Mouse (Mus musculus): Measurements from ENCODE around the gene Tmem54. TPM values are rescaled to one million over a fixed set of nuclear protein-coding genes. Genes with fewer than 3 reads are reported as not detected.

Gene Tmem54
- polyA plus RNA-seq, 1 experiment from 2014 or later = 0.20 TPM

GRCm38 (mm10) chr4:129065688-129066236 lies 39.6 kb upstream of the Tmem54 start:
- H3K9me3 ChIP-seq (ENCODE audit: control insufficient read depth, low read length) = no peaks in the 10 kb centered on the region
- no peak for DNase-seq (ENCODE audit: low spot score, missing footprints)
- no peak for ATAC-seq (ENCODE audit: low FRiP score)
- H3K27ac ChIP-seq (ENCODE audit: low read depth, low read length) = no peak overlapping the region
- H3K36me3 ChIP-seq (ENCODE audit: control insufficient read depth, insufficient read depth, low read length) = no peaks in the 10 kb centered on the region
- H3K4me1 ChIP-seq (ENCODE audit: control insufficient read depth, insufficient read depth, low read length) = no peaks in the 10 kb centered on the region
- H3K4me2 ChIP-seq = no peak overlapping the region
- no peak overlapping the region for H3K9ac ChIP-seq (ENCODE audit: low read length)
- no peaks in the 10 kb centered on the region for H3K27me3 ChIP-seq (ENCODE audit: control insufficient read depth, insufficient read depth, low read length)
- H3K4me3 ChIP-seq (ENCODE audit: low read depth, low read length) = no peak overlapping the region

- no peaks in the 10 kb centered on the region for H3K27me3 ChIP-seq (ENCODE audit: control insufficient read depth, insufficient read depth, low read length)
- ATAC-seq (ENCODE audit: low FRiP score) (no peak), DNase-seq (ENCODE audit: low spot score, missing footprints) (no peak)
- H3K9ac ChIP-seq (ENCODE audit: low read length) = no peak overlapping the region
- no peak overlapping the region for H3K4me2 ChIP-seq
- H3K9me3 ChIP-seq (ENCODE audit: control insufficient read depth, low read length) = no peaks in the 10 kb centered on the region
- H3K36me3 ChIP-seq (ENCODE audit: control insufficient read depth, insufficient read depth, low read length) = no peaks in the 10 kb centered on the region
- no peak overlapping the region for H3K4me3 ChIP-seq (ENCODE audit: low read depth, low read length)
- 87% methylated on average over 5 of the region's 5 CpGs for WGBS
- H3K4me1 ChIP-seq (ENCODE audit: control insufficient read depth, insufficient read depth, low read length) = no peaks in the 10 kb centered on the region
- H3K27ac ChIP-seq (ENCODE audit: low read depth, low read length) = no peak overlapping the region
Observed at GRCm38 (mm10) chr4:129067638-129068415, 37.5 kb upstream of the Tmem54 start.

GRCm38 (mm10) chr4:129068848-129069247 lies 36.5 kb upstream of the Tmem54 start:
- H3K36me3 ChIP-seq (ENCODE audit: control insufficient read depth, insufficient read depth, low read length) = no peaks in the 10 kb centered on the region
- H3K4me3 ChIP-seq (ENCODE audit: low read depth, low read length) = no peak overlapping the region
- no peaks in the 10 kb centered on the region for H3K9me3 ChIP-seq (ENCODE audit: control insufficient read depth, low read length)
- H3K4me2 ChIP-seq = no peak overlapping the region
- ATAC-seq (ENCODE audit: low FRiP score) = no peak
- H3K27ac ChIP-seq (ENCODE audit: low read depth, low read length) = no peak overlapping the region
- WGBS = 93% methylated on average over 4 of the region's 4 CpGs
- DNase-seq (ENCODE audit: low spot score, missing footprints) = no peak
- no peaks in the 10 kb centered on the region for H3K4me1 ChIP-seq (ENCODE audit: control insufficient read depth, insufficient read depth, low read length)
- no peaks in the 10 kb centered on the region for H3K27me3 ChIP-seq (ENCODE audit: control insufficient read depth, insufficient read depth, low read length)
- H3K9ac ChIP-seq (ENCODE audit: low read length) = no peak overlapping the region

GRCm38 (mm10) chr4:129079126-129079525 lies 26.2 kb upstream of the Tmem54 start:
- H3K27ac ChIP-seq (ENCODE audit: low read depth, low read length) = no peak overlapping the region
- no peak for DNase-seq (ENCODE audit: low spot score, missing footprints)
- no peak overlapping the region for H3K4me2 ChIP-seq
- no peaks in the 10 kb centered on the region for H3K9me3 ChIP-seq (ENCODE audit: control insufficient read depth, low read length)
- peaks cover 7% of the 10 kb centered on the region; the same call in 1 of the 2 replicates for H3K36me3 ChIP-seq (ENCODE audit: control insufficient read depth, insufficient read depth, low read length)
- ATAC-seq (ENCODE audit: low FRiP score) = no peak
- WGBS = 96% methylated on average over 9 of the region's 9 CpGs
- no peak overlapping the region for H3K4me3 ChIP-seq (ENCODE audit: low read depth, low read length)
- no peak overlapping the region for H3K9ac ChIP-seq (ENCODE audit: low read length)
- no peaks in the 10 kb centered on the region for H3K27me3 ChIP-seq (ENCODE audit: control insufficient read depth, insufficient read depth, low read length)
- no peaks in the 10 kb centered on the region for H3K4me1 ChIP-seq (ENCODE audit: control insufficient read depth, insufficient read depth, low read length)

- WGBS = 84% methylated on average over 7 of the region's 7 CpGs
- Histone ChIP-seq H3K9ac (ENCODE audit: low read length) (no peak overlapping the region; the same call in 1 of the 2 replicates), H3K4me3 (ENCODE audit: low read depth, low read length) (no peak overlapping the region), H3K9me3 (ENCODE audit: control insufficient read depth, low read length) (no peaks in the 10 kb centered on the region), H3K36me3 (ENCODE audit: control insufficient read depth, insufficient read depth, low read length) (peaks cover 5% of the 10 kb centered on the region; the same call in 1 of the 2 replicates), H3K27ac (ENCODE audit: low read depth, low read length) (no peak overlapping the region), H3K4me1 (ENCODE audit: control insufficient read depth, insufficient read depth, low read length) (no peaks in the 10 kb centered on the region), H3K27me3 (ENCODE audit: control insufficient read depth, insufficient read depth, low read length) (no peaks in the 10 kb centered on the region), H3K4me2 (no peak overlapping the region)
- DNase-seq (ENCODE audit: low spot score, missing footprints) = no peak
- ATAC-seq (ENCODE audit: low FRiP score) = no peak
Observed at GRCm38 (mm10) chr4:129081041-129081440, 24.3 kb upstream of the Tmem54 start.

- Histone ChIP-seq H3K9me3 (ENCODE audit: control insufficient read depth, low read length) (no peaks in the 10 kb centered on the region), H3K4me2 (no peak overlapping the region)
Observed at GRCm38 (mm10) chr4:129081512-129081911, 23.8 kb upstream of the Tmem54 start.

GRCm38 (mm10) chr4:129081939-129082338 lies 23.4 kb upstream of the Tmem54 start:
- H3K27me3 ChIP-seq (ENCODE audit: control insufficient read depth, insufficient read depth, low read length) = no peaks in the 10 kb centered on the region
- H3K9me3 ChIP-seq (ENCODE audit: control insufficient read depth, low read length) = no peaks in the 10 kb centered on the region
- no peak overlapping the region for H3K4me3 ChIP-seq (ENCODE audit: low read depth, low read length)
- ATAC-seq (ENCODE audit: low FRiP score) = no peak
- DNase-seq (ENCODE audit: low spot score, missing footprints) = no peak
- peaks cover 5% of the 10 kb centered on the region; the same call in 1 of the 2 replicates for H3K36me3 ChIP-seq (ENCODE audit: control insufficient read depth, insufficient read depth, low read length)
- no peak overlapping the region for H3K4me2 ChIP-seq
- 88% methylated on average over 3 of the region's 3 CpGs for WGBS
- no peaks in the 10 kb centered on the region for H3K4me1 ChIP-seq (ENCODE audit: control insufficient read depth, insufficient read depth, low read length)
- no peak overlapping the region for H3K9ac ChIP-seq (ENCODE audit: low read length)
- H3K27ac ChIP-seq (ENCODE audit: low read depth, low read length) = no peak overlapping the region

More at GRCm38 (mm10) chr4:129081512-129081911, 23.8 kb upstream of the Tmem54 start:
- peaks cover 5% of the 10 kb centered on the region; the same call in 1 of the 2 replicates for H3K36me3 ChIP-seq (ENCODE audit: control insufficient read depth, insufficient read depth, low read length)
- H3K9ac ChIP-seq (ENCODE audit: low read length) = no peak overlapping the region
- 93% methylated on average over 6 of the region's 6 CpGs for WGBS
- H3K4me1 ChIP-seq (ENCODE audit: control insufficient read depth, insufficient read depth, low read length) = no peaks in the 10 kb centered on the region
- no peak for ATAC-seq (ENCODE audit: low FRiP score)
- no peak for DNase-seq (ENCODE audit: low spot score, missing footprints)
- no peak overlapping the region for H3K27ac ChIP-seq (ENCODE audit: low read depth, low read length)
- no peak overlapping the region for H3K4me3 ChIP-seq (ENCODE audit: low read depth, low read length)
- H3K27me3 ChIP-seq (ENCODE audit: control insufficient read depth, insufficient read depth, low read length) = no peaks in the 10 kb centered on the region

- no peak overlapping the region for H3K27ac ChIP-seq (ENCODE audit: low read depth, low read length)
- no peaks in the 10 kb centered on the region for H3K9me3 ChIP-seq (ENCODE audit: control insufficient read depth, low read length)
- WGBS = 44% methylated on average over 10 of the region's 10 CpGs
- no peak overlapping the region for H3K9ac ChIP-seq (ENCODE audit: low read length)
- H3K36me3 ChIP-seq (ENCODE audit: control insufficient read depth, insufficient read depth, low read length) = peaks cover 5% of the 10 kb centered on the region; the same call in 1 of the 2 replicates
- H3K4me2 ChIP-seq = no peak overlapping the region
- ATAC-seq (ENCODE audit: low FRiP score) (0 out of 2 replicates have a peak, but pooled peaks have one; percentile 59), DNase-seq (ENCODE audit: low spot score, missing footprints) (peak; percentile 91)
- no peaks in the 10 kb centered on the region for H3K4me1 ChIP-seq (ENCODE audit: control insufficient read depth, insufficient read depth, low read length)
- no peak overlapping the region for H3K4me3 ChIP-seq (ENCODE audit: low read depth, low read length)
- H3K27me3 ChIP-seq (ENCODE audit: control insufficient read depth, insufficient read depth, low read length) = no peaks in the 10 kb centered on the region
Observed at GRCm38 (mm10) chr4:129082379-129083115, 22.8 kb upstream of the Tmem54 start.

GRCm38 (mm10) chr4:129084896-129085295 lies 20.5 kb upstream of the Tmem54 start:
- WGBS = 92% methylated on average over 9 of the region's 9 CpGs
- ATAC-seq (ENCODE audit: low FRiP score) (no peak), DNase-seq (ENCODE audit: low spot score, missing footprints) (no peak)
- peaks cover 3% of the 10 kb centered on the region; the same call in 1 of the 2 replicates for H3K36me3 ChIP-seq (ENCODE audit: control insufficient read depth, insufficient read depth, low read length)
- no peaks in the 10 kb centered on the region for H3K4me1 ChIP-seq (ENCODE audit: control insufficient read depth, insufficient read depth, low read length)
- H3K4me3 ChIP-seq (ENCODE audit: low read depth, low read length) = no peak overlapping the region
- no peak overlapping the region for H3K27ac ChIP-seq (ENCODE audit: low read depth, low read length)
- no peaks in the 10 kb centered on the region for H3K27me3 ChIP-seq (ENCODE audit: control insufficient read depth, insufficient read depth, low read length)
- no peak overlapping the region for H3K9ac ChIP-seq (ENCODE audit: low read length)
- no peaks in the 10 kb centered on the region for H3K9me3 ChIP-seq (ENCODE audit: control insufficient read depth, low read length)
- H3K4me2 ChIP-seq = no peak overlapping the region

All from midbrain, embryonic 11.5 days (tissue).